ENCODE assay signal across 14 mouse cellular contexts in the genomic region with DNA sequence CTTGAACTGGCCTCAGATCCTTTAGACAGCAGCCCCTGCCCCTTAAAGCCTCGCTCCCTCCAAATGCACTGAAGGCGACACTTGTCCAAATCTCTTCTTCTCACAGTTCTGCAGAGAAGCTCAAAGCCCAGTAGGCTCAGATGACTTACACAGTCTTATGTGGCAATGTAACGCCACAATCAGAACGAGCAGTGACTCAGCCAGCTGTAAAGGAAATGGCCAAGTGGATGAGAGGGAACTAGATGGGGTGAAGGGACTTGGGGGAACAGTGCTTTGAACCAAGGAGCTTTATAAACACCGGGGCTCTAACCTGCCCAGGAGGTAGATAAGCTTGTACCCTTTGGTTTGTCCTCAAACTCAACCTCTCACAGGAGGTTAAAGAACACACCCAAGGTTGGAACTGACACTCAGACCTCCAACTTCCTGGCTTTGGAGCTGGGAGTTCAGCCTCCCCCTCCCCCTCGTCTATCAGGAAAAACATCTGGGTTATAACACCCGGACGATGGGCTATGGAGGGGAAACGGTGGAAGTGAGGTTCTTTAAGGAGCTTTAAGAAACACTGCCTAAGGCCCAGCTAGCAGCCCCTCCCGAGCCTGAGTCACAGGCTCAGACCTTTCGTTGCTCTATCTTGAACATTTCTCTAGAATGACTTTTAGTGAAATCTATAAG. TPM values are rescaled to one million over a fixed set of nuclear protein-coding genes. Genes with fewer than 3 reads are reported as not detected.
A peak's percentile ranks its signal among the peaks of the same experiment; 100 is the strongest.
DNase-seq lines count a peak whose midpoint lies in the region; ATAC-seq and TF ChIP-seq lines count a peak whose summit lies in the region.
"Had no signal": no experiment of that assay in that cellular context is flagged by ENCODE, and none has a peak within 500 bp of the region (broad histone marks: within the 10 kb centered on the region; RNA-seq: fewer than 3 reads in every experiment).

No protein-coding gene starts in this region.

- H3K36me3 ChIP-seq in lung, embryonic 14.5 days (ENCODE audit: insufficient read depth): peaks cover 43% of the 10 kb centered on the region
- H3K36me3 ChIP-seq in intestine, embryonic 16.5 days (ENCODE audit: control insufficient read depth, insufficient read depth, low read length): peaks cover 7% of the 10 kb centered on the region; the same call in 1 of the 2 replicates
- H3K36me3 ChIP-seq in stomach, embryonic 16.5 days (ENCODE audit: control insufficient read depth, insufficient read depth, low read length): peaks cover 21% of the 10 kb centered on the region

- peak; percentile 12 for DNase-seq in embryo, embryonic 11 days
- no peak for DNase-seq in embryo, embryonic 10.5 days (ENCODE audit: low spot score)
- DNase-seq in lung, embryonic 14.5 days: peak; percentile 56
- DNase-seq in lung, adult 18-20 months: no peak
- no peak for DNase-seq in right cerebral cortex, postnatal 25 days
- no peak for DNase-seq in spleen, postnatal 14 days (ENCODE audit: low spot score in 2 of 2)
- DNase-seq: right cerebral cortex, adult 18-20 months had no signal

- no peaks in the 10 kb centered on the region for H3K9me3 ChIP-seq in lung, embryonic 14.5 days (ENCODE audit: low read depth, low read length)
- no peaks in the 10 kb centered on the region for H3K9me3 ChIP-seq in intestine, embryonic 16.5 days (ENCODE audit: control insufficient read depth, low read length)
- 0 out of 2 replicates have a peak, but pooled peaks cover 3% of the 10 kb centered on the region for H3K9me3 ChIP-seq in stomach, embryonic 16.5 days (replicated peaks; ENCODE audit: control insufficient read depth, low read length)
- H3K9me3 ChIP-seq: G1E; midbrain, embryonic 12.5 days; neural tube, embryonic 12.5 days had no signal

- H3K27ac ChIP-seq in lung, embryonic 14.5 days (ENCODE audit: low read depth): no peak overlapping the region; the same call in 1 of the 2 replicates
- peak overlapping the region; percentile 31; the same call in 1 of the 2 replicates for H3K27ac ChIP-seq in intestine, embryonic 16.5 days (ENCODE audit: low read length)
- no peak overlapping the region for H3K27ac ChIP-seq in stomach, embryonic 16.5 days (ENCODE audit: low read length)
- H3K27ac ChIP-seq: hindbrain, embryonic 14.5 days; midbrain, embryonic 12.5 days; neural tube, embryonic 12.5 days had no signal

- no peaks in the 10 kb centered on the region for H3K27me3 ChIP-seq in lung, embryonic 14.5 days (ENCODE audit: insufficient read depth, low read length)
- no peaks in the 10 kb centered on the region for H3K27me3 ChIP-seq in intestine, embryonic 16.5 days (replicated peaks; ENCODE audit: control insufficient read depth, insufficient read depth, low read length)
- H3K27me3 ChIP-seq in stomach, embryonic 16.5 days (ENCODE audit: control insufficient read depth, insufficient read depth, low read length): no peaks in the 10 kb centered on the region
- H3K27me3 ChIP-seq: midbrain, embryonic 12.5 days; neural tube, embryonic 12.5 days had no signal

- no peak overlapping the region for H3K9ac ChIP-seq in lung, embryonic 14.5 days
- H3K9ac ChIP-seq in intestine, embryonic 16.5 days (ENCODE audit: low read depth, low read length): no peak overlapping the region
- no peak overlapping the region for H3K9ac ChIP-seq in stomach, embryonic 16.5 days (ENCODE audit: low read length)
- H3K9ac ChIP-seq: hindbrain, embryonic 14.5 days; midbrain, embryonic 12.5 days; neural tube, embryonic 12.5 days had no signal

- ATAC-seq in lung, embryonic 14.5 days (ENCODE audit: insufficient read depth): peak; percentile 44; the same call in 1 of the 2 replicates
- peak; percentile 49 for ATAC-seq in intestine, embryonic 16.5 days
- peak; percentile 14; the same call in 1 of the 2 replicates for ATAC-seq in stomach, embryonic 16.5 days (ENCODE audit: insufficient read depth, low FRiP score)

- no peak overlapping the region for H3K4me3 ChIP-seq in lung, embryonic 14.5 days (ENCODE audit: low read depth, low read length)
- H3K4me3 ChIP-seq in intestine, embryonic 16.5 days (ENCODE audit: low read length): no peak overlapping the region
- no peak overlapping the region for H3K4me3 ChIP-seq in stomach, embryonic 16.5 days (replicated peaks; ENCODE audit: low read length)
- H3K4me3 ChIP-seq: midbrain, embryonic 12.5 days; neural tube, embryonic 12.5 days had no signal

- TF ChIP-seq CTCF in lung, embryonic 14.5 days (IDR thresholded peaks at IDR 0.05; ENCODE audit: low read depth): no peak

- no peak overlapping the region for H3K4me2 ChIP-seq in lung, embryonic 14.5 days
- H3K4me2 ChIP-seq in intestine, embryonic 16.5 days (ENCODE audit: low read depth, low read length): no peak overlapping the region
- no peak overlapping the region for H3K4me2 ChIP-seq in stomach, embryonic 16.5 days (ENCODE audit: low read depth, low read length)
- H3K4me2 ChIP-seq: hindbrain, embryonic 14.5 days; midbrain, embryonic 12.5 days; neural tube, embryonic 12.5 days had no signal

- WGBS in lung, embryonic 14.5 days: 59% methylated on average over 11 of the region's 11 CpGs
- 57% methylated on average over 11 of the region's 11 CpGs for WGBS in intestine, embryonic 16.5 days
- 48% methylated on average over 11 of the region's 11 CpGs for WGBS in stomach, embryonic 16.5 days

- no peaks in the 10 kb centered on the region for H3K4me1 ChIP-seq in lung, embryonic 14.5 days (ENCODE audit: insufficient read depth)
- H3K4me1 ChIP-seq in intestine, embryonic 16.5 days (ENCODE audit: control insufficient read depth, insufficient read depth, low read length): no peaks in the 10 kb centered on the region
- H3K4me1 ChIP-seq in stomach, embryonic 16.5 days (ENCODE audit: control insufficient read depth, insufficient read depth, low read length): no peaks in the 10 kb centered on the region
- H3K4me1 ChIP-seq: midbrain, embryonic 12.5 days; neural tube, embryonic 12.5 days had no signal

RNA-seq across cellular contexts. Expression of a gene that starts 13.7 kb away (rescaled TPM):
- 247 TPM in 2 replicates for polyA plus RNA-seq in lung, embryonic 14.5 days (2014; fragmentation: Nextera tagmentation; extraction: Ambion mirVana)
- 334 and 351 TPM in 2 replicates for polyA plus RNA-seq in intestine, embryonic 16.5 days (2015; fragmentation: Nextera tagmentation; extraction: Ambion mirVana)
- 242 and 259 TPM in 2 replicates for polyA plus RNA-seq in stomach, embryonic 16.5 days (2015; fragmentation: Nextera tagmentation; extraction: Ambion mirVana)

RNA-seq across cellular contexts. Expression of a gene that starts 13.7 kb away (rescaled TPM):
- polyA plus RNA-seq in lung, embryonic 14.5 days (2014; fragmentation: Nextera tagmentation; extraction: Ambion mirVana): 0.54 and 1.0 TPM in 2 replicates
- polyA plus RNA-seq in intestine, embryonic 16.5 days (2015; fragmentation: Nextera tagmentation; extraction: Ambion mirVana): 0.26 TPM in 1 of 2 replicates, not detected in the other
- polyA plus RNA-seq in stomach, embryonic 16.5 days (2015; fragmentation: Nextera tagmentation; extraction: Ambion mirVana): 0.19 and 1.0 TPM in 2 replicates
- polyA plus RNA-seq: G1E; stomach, embryonic 14.5 days had no signal

RNA-seq across cellular contexts. Expression of a gene that starts 55.8 kb away (rescaled TPM):
- 1.2 TPM in 2 replicates for polyA plus RNA-seq in lung, embryonic 14.5 days (2014; fragmentation: Nextera tagmentation; extraction: Ambion mirVana)
- polyA plus RNA-seq in intestine, embryonic 16.5 days (2015; fragmentation: Nextera tagmentation; extraction: Ambion mirVana): 0.10 and 0.18 TPM in 2 replicates
- polyA plus RNA-seq in stomach, embryonic 16.5 days (2015; fragmentation: Nextera tagmentation; extraction: Ambion mirVana): 0.21 and 0.34 TPM in 2 replicates

Comparison
In these comparisons a context has a peak if more than half of its experiments do, and no peak if none do; other contexts are left out.
1. DNase-seq: peak in embryo, embryonic 11 days (single experiment) and lung, embryonic 14.5 days (single experiment); none in embryo, embryonic 10.5 days (single experiment), lung, adult 18-20 months (0 of 2), right cerebral cortex, postnatal 25 days (single experiment) and spleen, postnatal 14 days (0 of 2).
2. Peak in every context shown above with its lines, with median percentiles within 50 percentile points of each other: ATAC-seq.